Mouse (Mus musculus) yolk sac, embryonic 10.5 days (tissue): Measurements from ENCODE around the gene Cblb.
A peak's percentile ranks its signal among the peaks of the same experiment; 100 is the strongest.

Experiments
- DNase-seq: peaks from one replicate; pipeline ENCODE4 v3.0.0-alpha.2; 2017; ENCODE audit warnings: low spot score

Gene Cblb

GRCm38 (mm10) chr16:52132808-52133490 is 101.9 kb downstream of the Cblb start:
- DNase-seq, result no peak

GRCm38 (mm10) chr16:52134631-52135227 is 103.7 kb downstream of the Cblb start:
- DNase-seq, result peak; percentile 20

GRCm38 (mm10) chr16:52135689-52136390 is 104.8 kb downstream of the Cblb start:
- DNase-seq, result no peak

GRCm38 (mm10) chr16:52143101-52143500 is 112.1 kb downstream of the Cblb start:
- no peak for DNase-seq

GRCm38 (mm10) chr16:52143818-52144217 is 112.8 kb downstream of the Cblb start:
- no peak for DNase-seq

- DNase-seq, result no peak
Measured at GRCm38 (mm10) chr16:52144792-52145191, 113.8 kb downstream of the Cblb start.

- no peak for DNase-seq
Measured at GRCm38 (mm10) chr16:52145552-52145951, 114.5 kb downstream of the Cblb start.

GRCm38 (mm10) chr16:52146976-52147696 is 116.1 kb downstream of the Cblb start:
- DNase-seq, result no peak

- no peak for DNase-seq
Measured at GRCm38 (mm10) chr16:52148041-52148440, 117.0 kb downstream of the Cblb start.

GRCm38 (mm10) chr16:52149135-52149769 is 118.2 kb downstream of the Cblb start:
- no peak for DNase-seq

- no peak for DNase-seq
Measured at GRCm38 (mm10) chr16:52155030-52155696, 124.1 kb downstream of the Cblb start.

GRCm38 (mm10) chr16:52159958-52160504 is 129.0 kb downstream of the Cblb start:
- DNase-seq, result no peak

GRCm38 (mm10) chr16:52164246-52164645 is 133.2 kb downstream of the Cblb start:
- DNase-seq, result no peak

GRCm38 (mm10) chr16:52173253-52173652 is 142.2 kb downstream of the Cblb start:
- no peak for DNase-seq

- no peak for DNase-seq
Measured at GRCm38 (mm10) chr16:52179839-52180238, 148.8 kb downstream of the Cblb start.

- no peak for DNase-seq
Measured at GRCm38 (mm10) chr16:52182057-52182456, 151.0 kb downstream of the Cblb start.

- DNase-seq, result no peak
Measured at GRCm38 (mm10) chr16:52184350-52184749, 153.3 kb downstream of the Cblb start.

GRCm38 (mm10) chr16:52186731-52187130 is 155.7 kb downstream of the Cblb start:
- DNase-seq, result no peak

- DNase-seq, result no peak
Measured at GRCm38 (mm10) chr16:52189103-52189502, 158.1 kb downstream of the Cblb start.

- peak; percentile 37 for DNase-seq
Measured at GRCm38 (mm10) chr16:52190714-52191113, 159.7 kb downstream of the Cblb start.

- DNase-seq, result no peak
Measured at GRCm38 (mm10) chr16:52194040-52194439, 163.0 kb downstream of the Cblb start.
